Mouse (Mus musculus) liver, adult 2 months (tissue): ENCODE results near the gene Slc26a5.

Experiments
- CTCF ChIP-seq: fragments of 200-500 bp; IDR thresholded peaks from 2 replicates; pipeline ENCODE4 v1.5.1; 2011; ENCODE audit warnings: low read depth, low read length, control low read depth
- POLR2A ChIP-seq: fragments of 200-500 bp; IDR thresholded peaks from 2 replicates; pipeline ENCODE4 v1.6.1; 2011; ENCODE audit warnings: low read length, control low read depth; ENCODE audit not compliant: insufficient read depth; ENCODE audit errors: extremely low read depth

DNA sequence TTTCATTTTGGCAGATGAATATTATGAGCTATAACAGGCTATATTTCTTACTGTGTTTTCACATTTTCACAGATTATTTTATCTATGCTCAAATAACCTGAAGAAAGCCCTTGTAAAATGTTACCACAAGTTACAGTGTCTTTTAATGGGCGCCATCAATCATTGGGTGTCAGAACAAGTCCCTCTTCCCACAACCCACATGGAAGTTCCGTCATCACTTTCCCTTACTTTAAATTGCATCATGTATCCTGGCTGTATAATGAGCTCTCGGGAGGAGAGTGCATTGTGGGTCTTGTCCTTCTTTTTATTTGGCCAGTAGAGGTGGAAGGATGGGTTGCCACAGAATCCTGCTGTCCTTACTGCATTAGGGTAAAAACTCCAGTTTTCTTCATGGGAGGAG lies 44.3 kb upstream of the Slc26a5 start:
- TF ChIP-seq CTCF (no peak), POLR2A (no peak)
